Mouse (Mus musculus) spleen, postnatal 14 days (tissue): Measurements from ENCODE around the gene Tram2.

Experiments used
- DNase-seq, 2 experiments: peaks; one replicate each; pipeline ENCODE4 v3.0.0; 2021 to 2022; ENCODE audit warnings: low spot score in 2 of 2

Tram2 gene

GRCm38 (mm10) chr1:21079217-21079773 lies at the start of gene Tram2:
TSS of gene Tram2 (minus strand) at chr1:21079229.
- DNase-seq, result peak; percentile 90 to 92

GRCm38 (mm10) chr1:21124713-21125336 lies 45.8 kb upstream of the Tram2 start:
- DNase-seq, result no peak

GRCm38 (mm10) chr1:21103784-21104183 lies 24.8 kb upstream of the Tram2 start:
- DNase-seq, result no peak

- DNase-seq, result peak; percentile 23 to 42
Observed at GRCm38 (mm10) chr1:21101221-21102006, 22.4 kb upstream of the Tram2 start.

GRCm38 (mm10) chr1:21100726-21101125 lies 21.7 kb upstream of the Tram2 start:
- no peak for DNase-seq

GRCm38 (mm10) chr1:21097001-21097989 lies 18.3 kb upstream of the Tram2 start:
- DNase-seq, result no peak

- no peak for DNase-seq
Observed at GRCm38 (mm10) chr1:21094644-21095215, 15.7 kb upstream of the Tram2 start.

GRCm38 (mm10) chr1:21089661-21090117 lies 10.7 kb upstream of the Tram2 start:
- no peak for DNase-seq

GRCm38 (mm10) chr1:21086291-21086690 lies 7.3 kb upstream of the Tram2 start:
- no peak for DNase-seq

- no peak for DNase-seq
Observed at GRCm38 (mm10) chr1:21084661-21085060, 5.6 kb upstream of the Tram2 start.

GRCm38 (mm10) chr1:21080362-21080761 lies 1.3 kb upstream of the Tram2 start:
- DNase-seq, result no peak

GRCm38 (mm10) chr1:21078481-21079214 lies 381 bp downstream of the Tram2 start:
- peak in 1 of 2 experiments; percentile 9 for DNase-seq

- DNase-seq, result no peak
Observed at GRCm38 (mm10) chr1:21077619-21078018, 1.4 kb downstream of the Tram2 start.

- DNase-seq, result no peak
Observed at GRCm38 (mm10) chr1:21077191-21077590, 1.8 kb downstream of the Tram2 start.

GRCm38 (mm10) chr1:21075986-21076495 lies 3.0 kb downstream of the Tram2 start:
- DNase-seq, result no peak

GRCm38 (mm10) chr1:21074231-21074630 lies 4.8 kb downstream of the Tram2 start:
- no peak for DNase-seq

GRCm38 (mm10) chr1:21072875-21073444 lies 6.1 kb downstream of the Tram2 start:
- no peak for DNase-seq

- DNase-seq, result no peak
Observed at GRCm38 (mm10) chr1:21070658-21071057, 8.4 kb downstream of the Tram2 start.

GRCm38 (mm10) chr1:21069830-21070522 lies 9.1 kb downstream of the Tram2 start:
- no peak for DNase-seq
